Mouse (Mus musculus): ENCODE measurements around the gene Bst1.

Bst1 gene

GRCm38 (mm10) chr5:43818695-43819094 is at the start of gene Bst1:
Gene Bst1 (plus strand): TSS chr5:43818885.
- DNase-seq (ENCODE audit: low spot score in 2 of 2) = no peak

DNA sequence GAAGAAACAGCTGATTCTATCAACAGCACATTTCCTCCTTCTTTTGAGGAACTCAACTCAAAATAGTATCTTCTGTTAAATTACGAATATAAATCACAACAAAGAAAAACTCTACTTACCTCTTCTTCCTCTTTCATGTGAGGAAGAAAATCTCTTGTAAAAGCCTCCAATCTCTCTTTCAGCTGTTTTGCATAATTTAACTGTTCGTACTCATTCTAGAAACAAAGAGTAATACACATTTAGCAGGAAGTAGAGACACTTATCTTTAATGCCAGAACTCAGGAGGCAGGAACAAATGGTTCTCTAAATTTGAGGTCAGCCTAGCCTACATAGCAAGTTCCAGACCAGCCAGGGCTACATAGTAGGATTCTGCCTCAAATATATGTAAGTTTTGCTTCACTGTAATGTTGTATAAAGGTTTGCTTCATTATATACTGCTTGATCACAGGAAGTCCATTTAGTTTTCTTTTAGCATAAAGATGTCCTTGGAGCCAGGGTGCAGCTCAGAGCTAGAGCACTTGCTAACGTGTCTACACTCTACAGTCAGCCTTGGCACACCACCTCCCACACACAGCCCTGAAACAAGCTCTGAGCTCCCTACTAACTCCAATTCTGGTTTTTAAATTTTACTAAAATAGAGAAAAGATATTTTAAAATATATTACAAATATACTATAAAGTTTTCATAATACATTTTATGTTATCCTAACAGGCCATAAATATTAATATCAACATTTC is 47.9 kb upstream of the Bst1 start:
- DNase-seq (ENCODE audit: low spot score in 2 of 2) = no peak

DNA sequence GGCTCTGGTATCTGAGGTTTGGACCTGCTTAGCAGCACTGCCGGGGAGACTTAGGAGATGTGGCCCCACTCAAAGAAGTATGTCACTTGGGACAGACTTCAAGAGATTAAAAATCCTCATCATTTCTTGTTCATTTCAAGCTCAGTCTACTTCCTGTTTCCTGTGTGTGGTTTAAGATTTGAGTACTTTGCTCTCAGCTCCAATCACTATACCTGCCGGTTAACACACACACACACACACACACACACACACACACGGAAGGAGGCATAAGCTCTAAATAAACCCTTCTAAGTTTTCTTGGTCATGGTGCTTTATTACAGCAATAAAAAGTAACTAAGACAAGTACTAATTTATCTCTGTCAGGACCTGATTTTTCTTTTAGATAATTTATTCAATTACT is 47.1 kb upstream of the Bst1 start:
- DNase-seq (ENCODE audit: low spot score in 2 of 2) = peak; percentile 11 to 31

DNA sequence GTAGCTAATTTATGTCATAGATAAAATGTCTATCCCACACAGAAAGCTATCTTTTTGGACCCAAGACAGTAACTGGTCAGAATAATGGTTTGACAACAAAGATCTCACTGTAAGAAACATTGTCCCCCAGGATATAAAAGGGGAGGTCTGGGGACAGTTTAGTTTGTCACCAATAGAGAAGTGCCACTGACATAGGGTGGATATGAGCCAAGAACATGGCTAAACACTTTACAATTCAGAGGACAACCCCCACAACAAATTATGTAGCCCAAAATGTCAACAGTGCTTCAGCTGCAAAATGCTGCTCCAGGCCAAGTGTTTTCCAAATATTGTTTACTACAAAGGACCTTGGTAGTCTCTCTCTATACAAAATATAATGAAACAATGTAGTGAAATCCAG is 42.3 kb upstream of the Bst1 start:
- DNase-seq (ENCODE audit: low spot score in 2 of 2) = no peak

DNA sequence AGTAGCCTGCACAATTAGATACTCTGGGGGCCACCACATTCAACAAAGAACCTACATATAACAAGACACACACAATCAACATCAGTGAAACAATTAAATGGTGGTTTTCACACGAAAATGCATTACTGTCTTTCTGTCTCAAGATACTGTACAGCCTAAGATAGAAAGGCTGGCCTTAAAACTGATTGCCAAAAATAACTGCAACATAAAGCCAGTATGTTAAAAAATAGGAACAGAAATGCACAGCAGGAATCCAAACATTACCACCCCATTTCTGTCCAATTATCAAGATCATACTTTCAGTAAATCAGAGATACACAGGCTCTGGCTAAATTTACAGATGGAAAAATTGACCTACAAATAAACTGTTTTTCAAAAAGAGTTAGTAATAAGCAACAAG is 41.7 kb upstream of the Bst1 start:
- no peak for DNase-seq (ENCODE audit: low spot score in 2 of 2)

- no peak for DNase-seq (ENCODE audit: low spot score in 2 of 2)
Measured at GRCm38 (mm10) chr5:43778583-43778982, 40.1 kb upstream of the Bst1 start.

GRCm38 (mm10) chr5:43781423-43781976 is 37.2 kb upstream of the Bst1 start:
- peak; percentile 6 to 25 for DNase-seq (ENCODE audit: low spot score in 2 of 2)

GRCm38 (mm10) chr5:43781977-43782930 is 36.4 kb upstream of the Bst1 start:
- peak; percentile 63 to 76 for DNase-seq (ENCODE audit: low spot score in 2 of 2)

DNA sequence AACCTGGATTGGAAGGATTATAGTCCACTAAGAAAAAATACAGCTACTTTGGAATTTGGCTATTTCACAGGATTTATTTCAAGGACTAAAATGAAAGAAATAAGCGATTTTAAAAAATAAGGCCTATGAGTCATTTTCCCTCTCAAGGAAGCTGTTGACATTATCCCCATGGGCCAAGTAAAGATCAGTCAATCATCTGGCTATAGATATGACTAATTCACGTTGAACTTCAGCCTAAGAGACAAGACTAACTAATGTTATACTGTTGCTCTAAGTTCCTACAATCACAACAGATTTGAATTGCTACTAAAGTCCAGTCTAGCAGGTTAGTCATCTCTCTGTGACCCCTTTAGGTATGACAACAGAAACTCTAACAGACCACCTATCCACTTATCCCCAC is 34.7 kb upstream of the Bst1 start:
- DNase-seq (ENCODE audit: low spot score in 2 of 2) = no peak

DNA sequence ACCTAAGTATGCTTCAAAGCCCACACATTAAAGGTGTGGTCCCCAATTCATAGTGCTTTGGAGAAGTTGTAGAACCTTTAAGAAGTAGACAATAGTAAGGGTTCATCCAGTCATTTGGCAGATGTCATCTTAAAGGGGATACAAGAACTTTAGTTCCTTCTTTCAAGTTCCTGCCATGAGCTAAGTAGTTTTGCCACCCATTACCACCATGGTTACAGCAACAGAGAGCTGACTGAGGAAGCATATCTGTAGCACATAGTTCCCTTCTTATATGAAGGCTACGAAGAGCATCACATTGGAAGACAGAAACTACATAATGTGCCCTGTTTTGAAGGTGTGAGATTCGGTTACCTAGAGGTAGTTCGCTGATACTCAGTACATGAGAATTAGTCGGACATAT is 32.1 kb upstream of the Bst1 start:
- DNase-seq (ENCODE audit: low spot score in 2 of 2) = no peak

DNA sequence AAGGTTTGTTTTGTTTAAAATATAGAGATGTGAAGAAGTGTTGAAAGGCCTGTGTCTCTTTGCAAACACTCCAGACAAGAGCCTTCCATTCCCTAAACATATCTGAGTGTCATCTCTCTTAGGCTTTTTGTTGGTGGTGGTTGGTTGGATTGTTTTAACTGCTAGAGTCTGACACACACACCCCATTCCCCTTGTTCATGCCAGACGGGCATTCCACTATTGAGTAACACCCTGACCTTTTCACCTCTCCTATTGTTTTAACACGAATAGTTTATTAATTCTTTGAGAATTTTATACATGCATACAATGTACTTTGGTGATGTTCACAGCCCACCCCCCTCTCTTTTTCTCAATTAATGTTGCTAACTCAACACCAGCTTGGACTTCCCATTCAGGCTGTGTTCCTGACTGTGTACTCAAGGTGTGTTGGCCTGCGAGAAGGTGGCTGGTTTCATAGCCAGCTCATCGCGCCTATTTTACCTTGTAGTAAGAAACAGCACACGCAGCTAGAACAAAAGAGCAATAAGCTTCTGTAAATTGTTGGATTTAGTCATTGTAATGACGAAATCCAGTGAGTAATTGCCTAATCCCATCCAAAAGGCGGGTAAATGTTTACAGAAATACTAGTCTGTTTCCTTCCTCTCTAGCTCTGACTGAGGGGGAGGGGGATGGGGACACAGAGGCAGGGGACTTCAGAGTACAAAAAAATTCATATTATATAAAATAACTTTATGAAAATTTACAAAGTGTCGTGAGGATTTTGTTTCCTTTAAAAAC is 30.5 kb upstream of the Bst1 start:
- no peak for DNase-seq (ENCODE audit: low spot score in 2 of 2)

DNA sequence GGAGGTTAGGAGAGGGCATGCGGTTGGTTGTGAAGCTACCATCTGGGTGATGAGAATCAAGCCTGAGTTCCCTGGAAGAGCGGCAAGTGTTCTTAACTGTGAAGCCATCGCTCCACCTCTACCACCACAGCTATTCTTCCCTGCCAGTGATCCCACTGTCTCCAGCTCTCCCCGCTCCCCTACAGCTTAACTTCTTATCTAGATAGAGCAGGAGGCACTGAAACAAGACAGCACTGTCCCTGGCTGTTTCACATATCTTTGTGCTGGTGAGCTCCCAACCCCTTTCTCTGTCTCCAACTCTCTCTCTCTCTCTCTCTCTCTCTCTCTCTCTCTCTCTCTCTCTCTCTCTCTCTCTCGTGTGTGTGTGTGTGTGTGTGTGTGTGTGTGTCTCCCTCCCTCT is 26.3 kb upstream of the Bst1 start:
- no peak for DNase-seq (ENCODE audit: low spot score in 2 of 2)

DNA sequence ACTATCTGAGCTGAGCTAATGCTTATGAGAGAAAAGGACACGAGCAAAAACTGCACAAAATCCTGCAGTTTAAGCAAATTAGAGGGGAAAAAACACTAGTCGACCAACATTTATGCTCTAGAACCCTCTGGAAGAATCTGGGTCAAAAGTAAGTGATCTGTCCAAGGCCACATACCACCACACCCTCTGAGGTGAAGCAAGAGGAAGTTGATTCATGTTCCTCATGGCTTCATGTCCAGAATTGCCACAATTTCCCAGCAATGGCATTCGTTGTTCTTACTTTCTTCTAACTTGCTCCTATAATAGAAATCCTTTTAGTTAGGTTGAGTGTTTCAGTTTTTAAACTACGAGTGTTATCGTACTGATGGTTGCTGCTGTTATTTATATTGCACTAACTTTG is 19.2 kb upstream of the Bst1 start:
- DNase-seq (ENCODE audit: low spot score in 2 of 2) = no peak

DNA sequence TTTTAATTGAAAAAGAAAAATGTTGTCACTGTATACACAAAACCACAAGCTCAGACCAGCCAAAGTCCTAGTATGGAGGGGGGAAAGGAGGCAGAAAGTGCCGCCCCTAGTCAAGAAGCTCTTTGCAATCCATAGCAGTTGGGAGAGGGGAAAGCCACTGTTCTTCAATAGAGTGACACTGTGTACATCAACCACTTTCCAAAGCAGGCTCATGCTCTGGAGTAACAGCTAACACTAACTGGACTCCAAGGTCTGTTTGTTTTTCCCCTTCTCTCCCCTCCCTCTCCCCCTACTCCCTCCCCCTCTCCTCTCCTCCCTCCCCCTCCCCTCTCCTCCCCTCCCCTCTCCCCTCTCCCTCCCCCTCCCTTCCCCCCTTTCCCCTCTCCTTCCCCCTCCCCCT is 18.0 kb upstream of the Bst1 start:
- DNase-seq (ENCODE audit: low spot score in 2 of 2) = no peak

DNA sequence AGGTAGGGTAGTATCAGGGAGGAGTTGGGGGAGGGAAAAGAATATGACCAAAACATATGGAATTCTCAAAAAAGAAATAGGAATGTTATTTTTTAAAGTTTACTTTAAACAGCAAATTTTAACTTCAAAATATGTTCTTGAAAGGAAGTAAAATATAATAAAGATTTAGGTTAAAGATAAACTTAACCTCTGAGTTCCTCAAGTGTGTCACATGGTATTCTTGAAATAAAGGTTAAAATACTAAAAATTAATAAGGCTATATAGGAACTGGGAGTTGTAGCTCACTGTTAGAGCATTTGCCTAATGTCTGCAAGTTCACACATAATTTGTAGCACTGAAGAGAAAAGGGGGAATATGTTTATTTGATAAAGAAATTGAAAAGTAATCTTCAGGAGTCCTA is 17.4 kb upstream of the Bst1 start:
- DNase-seq (ENCODE audit: low spot score in 2 of 2) = no peak

- no peak for DNase-seq (ENCODE audit: low spot score in 2 of 2)
Measured at GRCm38 (mm10) chr5:43801798-43802197, 16.9 kb upstream of the Bst1 start.

DNA sequence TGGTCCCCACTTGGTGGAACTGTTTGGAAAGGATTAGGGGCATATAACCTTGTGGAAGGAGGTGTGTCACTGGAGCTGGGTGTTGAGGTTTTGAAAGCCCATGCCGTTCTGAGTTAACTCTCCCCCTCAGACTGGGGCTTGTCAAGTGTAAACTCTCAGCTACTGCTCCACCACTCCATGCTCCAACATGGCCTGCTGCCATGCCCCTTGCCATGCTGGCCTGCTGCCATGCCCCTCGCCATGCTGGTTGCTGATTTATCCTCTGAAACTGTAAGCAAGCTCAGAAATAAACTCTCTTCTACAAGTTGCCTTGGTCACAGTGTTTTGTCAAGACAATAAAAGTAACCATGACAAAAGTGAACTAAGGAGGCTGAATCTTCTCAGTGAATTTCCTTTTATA is 13.3 kb upstream of the Bst1 start:
- no peak for DNase-seq (ENCODE audit: low spot score in 2 of 2)

- DNase-seq (ENCODE audit: low spot score in 2 of 2) = no peak
Measured at GRCm38 (mm10) chr5:43806340-43806739, 12.3 kb upstream of the Bst1 start.

- no peak for DNase-seq (ENCODE audit: low spot score in 2 of 2)
Measured at GRCm38 (mm10) chr5:43806914-43807313, 11.8 kb upstream of the Bst1 start.

DNA sequence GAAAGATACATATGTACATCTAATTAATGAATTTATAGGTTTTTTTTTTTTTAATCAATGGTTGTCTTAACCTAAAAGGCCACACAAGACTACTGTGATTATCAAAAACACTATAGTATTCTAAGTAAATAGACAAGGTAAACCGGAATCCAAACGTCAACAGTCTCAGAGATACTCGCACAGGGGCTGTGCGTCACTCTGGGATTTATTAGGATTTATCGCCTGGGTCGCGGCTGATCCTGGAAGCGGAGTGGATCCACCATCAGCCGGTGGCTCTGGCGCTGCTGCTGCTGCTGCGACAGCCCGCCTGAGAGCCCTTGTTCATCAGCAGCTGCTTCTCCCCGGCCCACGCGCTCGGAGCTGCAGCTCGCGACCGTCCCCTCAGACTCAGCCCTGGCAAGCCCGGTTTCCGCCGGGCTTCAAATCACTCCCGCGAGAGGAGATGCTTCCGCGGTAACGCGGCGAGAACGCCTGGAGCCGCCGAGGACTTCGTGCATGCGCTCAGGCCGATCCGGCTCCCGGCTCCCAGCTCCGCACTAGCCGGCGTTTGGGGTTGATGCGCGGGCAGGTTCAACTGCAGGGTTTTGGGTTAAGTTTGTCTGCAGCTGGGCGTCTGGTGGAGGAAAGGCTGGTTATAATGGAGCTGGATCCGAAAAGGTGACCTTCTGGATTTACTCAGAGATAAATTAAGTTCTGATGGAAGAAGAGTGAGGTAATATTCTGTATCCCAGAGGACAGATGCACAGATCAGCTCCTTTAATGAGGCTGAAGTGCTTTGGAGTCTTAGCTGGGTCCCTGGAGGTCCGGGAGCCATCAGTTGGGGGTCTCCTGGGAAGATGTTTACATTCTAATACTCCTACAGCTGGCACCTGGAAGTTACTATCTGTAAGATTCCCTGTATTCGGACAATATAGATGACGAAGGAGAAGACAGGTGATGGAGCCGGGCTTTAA is 10.7 kb upstream of the Bst1 start:
- DNase-seq (ENCODE audit: low spot score in 2 of 2) = peak; percentile 39 to 68

Data from natural killer cell, adult 2 months (primary cell).